Mouse (Mus musculus): ENCODE results near the gene Gm28308.

DNA sequence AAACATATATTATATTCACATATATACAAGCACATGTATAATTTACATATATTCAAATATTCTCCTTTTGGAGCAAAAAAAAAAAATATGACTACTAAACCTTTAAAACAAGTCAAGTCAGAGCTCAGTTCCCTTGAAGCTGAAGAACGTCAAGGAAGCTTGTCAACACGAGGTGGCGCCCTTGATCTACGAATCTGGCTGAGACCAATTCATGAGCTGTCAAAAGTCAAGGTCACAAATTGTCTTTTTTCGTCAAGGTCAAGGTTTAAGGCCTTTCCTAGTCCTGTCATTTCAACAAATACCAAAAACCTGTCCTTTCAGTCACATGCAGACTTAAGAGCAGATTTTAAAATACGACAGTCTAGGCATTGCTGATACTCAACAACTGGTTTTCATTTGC is 43.8 kb upstream of the Gm28308 start:
- TF ChIP-seq POLR2A (IDR thresholded peaks at IDR 0.05; ENCODE audit: low read depth, low read length) = no peak
- TF ChIP-seq CTCF (conservative IDR thresholded peaks at IDR 0.05; ENCODE audit: insufficient read depth, insufficient read length, low read depth, low read length) = peak; percentile 90

Data from kidney, adult 2 months (tissue).